Mouse (Mus musculus) hindbrain, embryonic 12.5 days (tissue): Measurements from ENCODE around the gene Gm38431. TPM values are rescaled to one million over a fixed set of nuclear protein-coding genes. Genes with fewer than 3 reads are reported as not detected.

Experiments
- ATAC-seq: fragments of 200-750 bp; cut with Nextera tagmentation; 2 replicates; pipeline ENCODE4 v1.8.0; 2017; ENCODE audit warnings: moderate TSS enrichment; ENCODE audit not compliant: low FRiP score
- H3K27ac ChIP-seq: fragments of 300-500 bp; sonication (generic); 2 replicates; pipeline ENCODE4 v1.5.1; 2016; ENCODE audit warnings: mild to moderate bottlenecking
- H3K27me3 ChIP-seq: fragments of 300-500 bp; sonication (generic); 2 replicates; pipeline ENCODE4 v1.6.1; 2016; ENCODE audit warnings: mild to moderate bottlenecking
- H3K36me3 ChIP-seq: fragments of 300-500 bp; sonication (generic); 2 replicates; pipeline ENCODE4 v1.6.1; 2016; ENCODE audit warnings: mild to moderate bottlenecking
- H3K4me1 ChIP-seq: fragments of 300-500 bp; sonication (generic); 2 replicates; pipeline ENCODE4 v1.6.1; 2016
- H3K4me2 ChIP-seq: fragments of 300-500 bp; sonication (generic); replicated peaks from 2 replicates; pipeline ENCODE4 v1.6.1; 2016; ENCODE audit warnings: mild to moderate bottlenecking
- H3K4me3 ChIP-seq: fragments of 300-500 bp; sonication (generic); 2 replicates; pipeline ENCODE4 v1.5.1; 2016; ENCODE audit warnings: mild to moderate bottlenecking
- H3K9ac ChIP-seq: fragments of 300-500 bp; sonication (generic); 2 replicates; pipeline ENCODE4 v1.6.1; 2016; ENCODE audit warnings: mild to moderate bottlenecking, moderate library complexity
- H3K9me3 ChIP-seq: fragments of 300-500 bp; sonication (generic); replicated peaks from 2 replicates; pipeline ENCODE4 v1.6.1; 2016; ENCODE audit warnings: mild to moderate bottlenecking
- WGBS: fragments of 180-500 bp; shearing (Covaris S2); methylation state at CpG from one replicate; pipeline ENCODE4 v1.1.7; 2016; 5-methylcytosine and 5-hydroxymethylcytosine counted together
- polyA plus RNA-seq: library from polyadenylated mRNA; unstranded; fragments of >200 nt; fragmentation: Nextera tagmentation; extraction: Ambion mirVana; gene quantifications from 2 replicates; pipeline ENCODE4 v1.2.1, GENCODE M21; 2016

The Gm38431 gene
- polyA plus RNA-seq, 1 experiment from 2014 or later: 1.6 TPM

GRCm38 (mm10) chr9:21125502-21126258, 33.9 kb upstream of the Gm38431 start:
- WGBS: 89% methylated on average over 9 of the region's 9 CpGs
- no peak overlapping the region for H3K9ac ChIP-seq
- ATAC-seq: no peak
- H3K36me3 ChIP-seq: peaks cover 42% of the 10 kb centered on the region
- H3K27me3 ChIP-seq: no peaks in the 10 kb centered on the region
- no peak overlapping the region for H3K4me3 ChIP-seq
- peaks cover 6% of the 10 kb centered on the region for H3K4me1 ChIP-seq
- H3K9me3 ChIP-seq: no peaks in the 10 kb centered on the region
- no peak overlapping the region for H3K4me2 ChIP-seq
- H3K27ac ChIP-seq: no peak overlapping the region

DNA sequence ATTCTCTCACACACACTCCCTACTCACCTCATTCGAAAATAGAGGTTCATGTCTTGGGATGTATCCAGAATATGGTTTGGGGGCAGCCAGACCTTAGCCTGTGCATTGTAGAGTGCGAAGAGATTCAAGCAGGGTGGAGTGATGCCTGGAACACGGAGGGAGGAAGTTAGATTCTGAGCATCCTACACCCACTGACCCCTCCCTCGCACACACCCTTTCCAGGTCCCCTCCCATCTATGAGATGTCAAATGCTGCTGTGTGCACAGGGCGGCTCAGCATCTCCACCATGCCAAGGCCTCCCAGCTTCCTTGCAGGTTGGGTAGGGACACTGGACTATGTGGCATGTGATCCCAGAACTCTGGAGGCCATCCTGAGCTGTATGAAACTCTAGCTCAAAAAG, 33.0 kb upstream of the Gm38431 start:
- H3K36me3 ChIP-seq: peaks cover 51% of the 10 kb centered on the region
- H3K27ac ChIP-seq: no peak overlapping the region
- no peak overlapping the region for H3K4me2 ChIP-seq
- 82% methylated on average over 5 of the region's 5 CpGs for WGBS
- H3K4me3 ChIP-seq: no peak overlapping the region
- H3K4me1 ChIP-seq: no peaks in the 10 kb centered on the region
- H3K9ac ChIP-seq: no peak overlapping the region
- ATAC-seq: no peak
- no peaks in the 10 kb centered on the region for H3K27me3 ChIP-seq
- H3K9me3 ChIP-seq: no peaks in the 10 kb centered on the region

GRCm38 (mm10) chr9:21121483-21121882, 29.7 kb upstream of the Gm38431 start:
- H3K4me2 ChIP-seq: no peak overlapping the region
- no peak overlapping the region for H3K4me3 ChIP-seq
- no peak overlapping the region for H3K27ac ChIP-seq
- H3K4me1 ChIP-seq: no peaks in the 10 kb centered on the region
- peaks cover 37% of the 10 kb centered on the region for H3K36me3 ChIP-seq
- no peaks in the 10 kb centered on the region for H3K27me3 ChIP-seq
- no peak overlapping the region for H3K9ac ChIP-seq
- WGBS: 91% methylated on average over 16 of the region's 16 CpGs
- no peak for ATAC-seq
- no peaks in the 10 kb centered on the region for H3K9me3 ChIP-seq

DNA sequence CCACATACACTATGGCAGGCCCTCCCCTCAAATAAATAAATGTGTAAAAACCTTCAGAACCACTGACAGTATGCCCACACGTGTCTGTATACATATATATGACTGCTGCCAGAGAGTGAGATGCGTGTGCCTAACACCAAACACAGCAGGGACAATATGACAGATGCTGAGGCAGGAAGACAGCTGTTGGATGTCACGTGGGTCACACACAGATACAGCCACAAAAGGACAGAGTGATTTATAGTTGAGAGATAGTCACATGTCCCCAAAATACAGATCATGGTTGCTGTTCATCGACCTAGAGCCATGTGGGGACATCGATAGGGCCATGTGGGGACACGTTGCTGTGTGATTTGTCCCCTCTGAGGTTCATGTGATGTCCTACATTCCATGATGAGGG, 25.3 kb upstream of the Gm38431 start:
- Histone ChIP-seq H3K36me3 (peaks cover 20% of the 10 kb centered on the region), H3K4me3 (no peak overlapping the region), H3K4me1 (no peaks in the 10 kb centered on the region), H3K27ac (no peak overlapping the region), H3K9me3 (no peaks in the 10 kb centered on the region), H3K27me3 (no peaks in the 10 kb centered on the region), H3K4me2 (no peak overlapping the region), H3K9ac (no peak overlapping the region)
- no peak for ATAC-seq
- WGBS: 79% methylated on average over 6 of the region's 6 CpGs

GRCm38 (mm10) chr9:21115105-21115504, 23.3 kb upstream of the Gm38431 start:
- Histone ChIP-seq H3K27ac (no peak overlapping the region), H3K9me3 (no peaks in the 10 kb centered on the region), H3K36me3 (peaks cover 7% of the 10 kb centered on the region), H3K4me2 (no peak overlapping the region), H3K4me1 (no peaks in the 10 kb centered on the region), H3K9ac (no peak overlapping the region), H3K27me3 (no peaks in the 10 kb centered on the region), H3K4me3 (no peak overlapping the region)
- no peak for ATAC-seq
- WGBS: 89% methylated on average over 8 of the region's 8 CpGs

DNA sequence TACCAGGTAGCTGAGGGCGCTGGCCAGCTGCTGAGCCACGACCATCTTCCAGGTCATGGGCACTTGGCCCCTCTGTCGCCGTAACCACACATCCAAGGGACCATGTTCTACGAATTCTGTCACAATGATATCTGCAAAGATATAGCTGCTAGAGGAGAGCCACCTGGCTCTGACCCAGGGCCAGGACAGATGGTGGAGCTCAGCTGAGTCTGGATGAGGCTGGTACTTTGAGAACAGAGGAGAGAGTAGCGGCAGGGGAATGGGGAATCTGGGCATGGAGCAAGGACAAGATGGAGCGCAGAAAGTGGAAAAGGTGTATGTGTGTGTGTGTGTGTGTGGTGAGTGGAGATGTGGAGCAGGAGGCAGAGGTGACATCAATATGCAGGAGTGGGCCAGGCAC, 22.4 kb upstream of the Gm38431 start:
- Histone ChIP-seq H3K36me3 (peaks cover 4% of the 10 kb centered on the region; the same call in 1 of the 2 replicates), H3K4me2 (no peak overlapping the region), H3K27ac (no peak overlapping the region), H3K27me3 (no peaks in the 10 kb centered on the region), H3K4me3 (no peak overlapping the region), H3K9ac (no peak overlapping the region), H3K9me3 (no peaks in the 10 kb centered on the region), H3K4me1 (no peaks in the 10 kb centered on the region)
- ATAC-seq: no peak
- WGBS: 92% methylated on average over 7 of the region's 7 CpGs

- Histone ChIP-seq H3K9me3 (no peaks in the 10 kb centered on the region), H3K27me3 (no peaks in the 10 kb centered on the region), H3K9ac (no peak overlapping the region), H3K4me3 (no peak overlapping the region), H3K4me1 (no peaks in the 10 kb centered on the region), H3K36me3 (peaks cover 9% of the 10 kb centered on the region), H3K27ac (no peak overlapping the region), H3K4me2 (no peak overlapping the region)
- ATAC-seq: no peak
- 88% methylated on average over 6 of the region's 6 CpGs for WGBS
Measured at GRCm38 (mm10) chr9:21113751-21114150, 22.0 kb upstream of the Gm38431 start.

DNA sequence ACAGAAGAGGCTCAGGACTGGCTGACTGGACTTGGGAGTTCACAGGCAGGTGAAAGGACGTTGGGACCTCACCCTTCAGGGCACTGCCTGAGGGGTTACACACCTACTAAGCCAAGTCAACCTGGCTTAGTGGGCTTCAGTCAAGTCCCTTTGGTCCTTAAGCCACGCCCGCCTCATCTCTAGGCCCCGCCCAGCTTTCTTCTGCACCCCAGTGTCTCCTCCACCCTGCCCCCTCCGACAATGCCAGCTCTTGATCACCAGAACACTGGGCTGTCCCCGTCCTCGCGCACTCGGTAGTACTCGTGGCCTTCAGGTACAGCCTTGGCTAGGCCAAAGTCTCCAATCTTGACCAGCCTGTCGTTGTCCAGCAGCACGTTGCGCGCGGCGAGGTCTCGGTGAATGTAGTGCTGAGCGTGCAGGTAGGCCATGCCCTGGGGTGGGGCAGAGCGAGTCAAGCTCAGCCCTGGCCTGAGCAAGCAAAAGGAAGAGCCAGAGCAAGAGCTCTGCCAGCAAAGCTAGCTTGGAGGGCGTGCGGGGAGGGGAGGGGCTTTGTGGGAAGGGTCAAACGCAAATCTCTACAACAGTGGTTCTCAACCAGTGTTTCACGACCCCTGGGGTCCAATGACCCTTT, 15.9 kb upstream of the Gm38431 start:
- H3K4me2 ChIP-seq: no peak overlapping the region
- no peaks in the 10 kb centered on the region for H3K9me3 ChIP-seq
- H3K27me3 ChIP-seq: no peaks in the 10 kb centered on the region
- WGBS: 50% methylated on average over 23 of the region's 23 CpGs
- H3K4me1 ChIP-seq: 0 out of 2 replicates have a peak, but pooled peaks cover 4% of the 10 kb centered on the region
- no peak overlapping the region for H3K27ac ChIP-seq
- no peak overlapping the region for H3K4me3 ChIP-seq
- no peak for ATAC-seq
- H3K9ac ChIP-seq: no peak overlapping the region
- H3K36me3 ChIP-seq: peaks cover 7% of the 10 kb centered on the region

DNA sequence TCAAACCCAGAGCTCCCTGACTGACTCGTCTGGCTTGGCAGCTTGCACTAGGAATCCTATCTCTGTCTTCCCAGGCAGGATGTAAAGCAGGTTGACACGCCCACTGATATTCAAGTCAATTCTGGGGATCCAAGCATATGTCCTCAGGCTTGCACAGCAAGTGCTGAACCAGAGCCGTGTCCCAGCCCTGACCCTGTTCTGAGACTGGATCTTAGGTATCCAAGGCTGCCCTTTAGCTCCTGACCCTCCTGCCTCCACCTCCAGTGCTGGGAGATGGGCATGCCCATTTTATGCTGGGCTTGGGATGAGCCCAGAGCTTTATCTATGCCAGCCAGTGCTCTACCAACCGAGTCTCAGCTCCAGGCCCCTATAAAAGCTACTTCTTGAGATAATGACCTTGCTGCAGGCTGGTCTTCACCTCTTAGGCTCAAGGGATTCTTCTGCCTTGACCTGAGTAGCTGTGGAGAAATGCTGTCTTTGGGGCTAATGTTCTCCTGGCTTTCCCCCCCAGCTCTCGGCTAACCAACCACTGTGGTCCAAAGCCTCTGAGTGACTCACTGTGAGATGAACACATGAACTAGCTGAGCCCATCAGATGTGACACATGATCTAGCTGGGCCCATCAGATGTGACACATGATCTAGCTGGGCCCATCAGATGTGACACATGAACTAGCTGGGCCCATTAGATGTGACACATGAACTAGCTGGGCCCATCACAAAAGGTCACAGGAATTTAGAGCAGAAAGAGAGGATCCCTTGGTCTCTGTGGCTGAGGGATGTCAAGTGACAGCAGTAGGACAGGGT, 14.2 kb upstream of the Gm38431 start:
- ATAC-seq: no peak
- Histone ChIP-seq H3K9ac (no peak overlapping the region), H3K9me3 (no peaks in the 10 kb centered on the region), H3K36me3 (peaks cover 7% of the 10 kb centered on the region), H3K4me1 (0 out of 2 replicates have a peak, but pooled peaks cover 4% of the 10 kb centered on the region), H3K27me3 (no peaks in the 10 kb centered on the region), H3K4me2 (no peak overlapping the region), H3K27ac (no peak overlapping the region), H3K4me3 (no peak overlapping the region)
- 80% methylated on average over 5 of the region's 5 CpGs for WGBS

DNA sequence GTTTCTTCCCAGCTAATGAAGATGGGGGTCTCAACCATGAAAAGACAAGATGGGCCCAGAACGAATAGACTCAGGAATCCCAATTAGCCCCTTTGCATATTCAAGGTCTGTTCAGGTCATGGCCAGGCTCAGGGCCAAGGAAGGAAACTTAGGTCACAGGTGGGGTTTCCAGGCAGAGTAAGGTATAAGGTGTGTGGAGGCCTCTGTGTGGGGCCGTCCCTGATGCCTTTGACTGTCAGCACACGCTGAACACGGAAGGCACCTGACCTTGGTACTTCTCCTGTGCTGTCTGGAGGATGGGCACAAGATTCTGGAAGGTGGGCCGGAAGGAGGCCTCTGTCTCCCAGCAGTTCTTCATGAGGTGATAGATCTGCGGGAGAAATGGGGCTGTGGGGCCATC, 13.0 kb upstream of the Gm38431 start:
- Histone ChIP-seq H3K9ac (no peak overlapping the region), H3K4me1 (peaks cover 12% of the 10 kb centered on the region; the same call in 1 of the 2 replicates), H3K27me3 (no peaks in the 10 kb centered on the region), H3K36me3 (peaks cover 7% of the 10 kb centered on the region), H3K9me3 (no peaks in the 10 kb centered on the region), H3K4me3 (no peak overlapping the region), H3K27ac (no peak overlapping the region), H3K4me2 (no peak overlapping the region)
- 87% methylated on average over 6 of the region's 6 CpGs for WGBS
- ATAC-seq: no peak

GRCm38 (mm10) chr9:21102076-21102475, 10.3 kb upstream of the Gm38431 start:
- Histone ChIP-seq H3K36me3 (no peaks in the 10 kb centered on the region), H3K9me3 (no peaks in the 10 kb centered on the region), H3K9ac (no peak overlapping the region), H3K4me1 (peaks cover 12% of the 10 kb centered on the region; the same call in 1 of the 2 replicates), H3K27me3 (no peaks in the 10 kb centered on the region), H3K4me2 (no peak overlapping the region), H3K4me3 (no peak overlapping the region), H3K27ac (no peak overlapping the region)
- WGBS: 85% methylated on average over 2 of the region's 2 CpGs
- ATAC-seq: no peak

- no peaks in the 10 kb centered on the region for H3K9me3 ChIP-seq
- H3K36me3 ChIP-seq: no peaks in the 10 kb centered on the region
- H3K9ac ChIP-seq: peak overlapping the region; percentile 35; the same call in 1 of the 2 replicates
- H3K27ac ChIP-seq: no peak overlapping the region
- H3K4me3 ChIP-seq: no peak overlapping the region
- no peaks in the 10 kb centered on the region for H3K27me3 ChIP-seq
- no peak for ATAC-seq
- 0 out of 2 replicates have a peak overlapping the region, but pooled peaks have one; percentile 6 for H3K4me2 ChIP-seq
- peaks cover 12% of the 10 kb centered on the region; the same call in 1 of the 2 replicates for H3K4me1 ChIP-seq
- WGBS: 45% methylated on average over 15 of the region's 15 CpGs
Measured at GRCm38 (mm10) chr9:21100447-21101161, 8.8 kb upstream of the Gm38431 start.
